Mouse (Mus musculus) E14TG2a.4 (cell line): ENCODE measurements at regions not wholly inside any gene's neighbourhood (a gene's known extent, or its start where the extent isn't known, plus 50 kb on each side); places are given as distances from the start of the nearest gene placed in this dataset.

Experiments
- CTCF ChIP-seq: conservative IDR thresholded peaks from 2 replicates; pipeline ENCODE4 v1.5.1; 2014; ENCODE audit warnings: low read length
- NANOG ChIP-seq: IDR thresholded peaks from 2 replicates; pipeline ENCODE4 v1.6.1; 2014; ENCODE audit warnings: borderline replicate concordance, low read length, mixed read lengths
- POU5F1 ChIP-seq: IDR thresholded peaks from 2 replicates; pipeline ENCODE4 v1.6.1; 2014; ENCODE audit warnings: low read length, borderline replicate concordance

DNA sequence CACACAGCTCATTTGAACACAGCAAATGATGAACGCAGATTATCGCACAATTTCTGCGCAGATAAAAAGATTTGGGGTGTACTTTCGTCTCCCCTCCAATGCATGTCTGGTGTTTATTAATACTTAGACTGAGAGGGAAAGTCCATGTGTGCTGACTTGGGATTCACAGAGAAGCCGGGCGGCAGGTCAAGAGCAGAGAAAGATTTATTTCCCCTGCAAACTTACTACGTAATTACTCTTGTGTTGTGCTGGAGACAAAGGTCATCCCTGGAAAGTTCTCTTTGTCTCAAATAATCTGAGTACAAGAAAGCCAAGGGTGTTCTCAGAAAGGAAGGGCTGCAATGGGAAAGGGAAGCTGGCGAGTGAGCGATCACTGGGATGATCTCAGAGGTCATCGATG lies 127.9 kb upstream of the Nr5a2 start:
- TF ChIP-seq NANOG (no peak), CTCF (no peak), POU5F1 (no peak)
